Mouse (Mus musculus) embryonic stem cell, embryonic (primary cell): ENCODE results near the gene 4921507P07Rik.
"Not testable (repeated sequence)": the region's sequence is repeated elsewhere in the genome, so short reads cannot be mapped to it uniquely, and the experiment has no call there.

Experiments used
- CTCF ChIA-PET, 4 experiments: fragments of 300-600 bp in 2 of 4; fragments of 350-600 bp in 2 of 4; sonication (Branson Sonifier 250); formaldehyde crosslinking; loops; one replicate each; lab custom pipeline; 2022; ENCODE audit warnings: inconsistent platforms in 2 of 4; lab: Charles Lee
- POLR2A ChIA-PET, 4 experiments: fragments of 300-600 bp in 2 of 4; fragments of 350-600 bp in 2 of 4; sonication (Branson Sonifier 250); formaldehyde crosslinking; loops; one replicate each; lab custom pipeline; 2022; ENCODE audit warnings: antibody characterized with exemption in 4 of 4, inconsistent platforms in 1 of 4; lab: Charles Lee

4921507P07Rik gene

DNA sequence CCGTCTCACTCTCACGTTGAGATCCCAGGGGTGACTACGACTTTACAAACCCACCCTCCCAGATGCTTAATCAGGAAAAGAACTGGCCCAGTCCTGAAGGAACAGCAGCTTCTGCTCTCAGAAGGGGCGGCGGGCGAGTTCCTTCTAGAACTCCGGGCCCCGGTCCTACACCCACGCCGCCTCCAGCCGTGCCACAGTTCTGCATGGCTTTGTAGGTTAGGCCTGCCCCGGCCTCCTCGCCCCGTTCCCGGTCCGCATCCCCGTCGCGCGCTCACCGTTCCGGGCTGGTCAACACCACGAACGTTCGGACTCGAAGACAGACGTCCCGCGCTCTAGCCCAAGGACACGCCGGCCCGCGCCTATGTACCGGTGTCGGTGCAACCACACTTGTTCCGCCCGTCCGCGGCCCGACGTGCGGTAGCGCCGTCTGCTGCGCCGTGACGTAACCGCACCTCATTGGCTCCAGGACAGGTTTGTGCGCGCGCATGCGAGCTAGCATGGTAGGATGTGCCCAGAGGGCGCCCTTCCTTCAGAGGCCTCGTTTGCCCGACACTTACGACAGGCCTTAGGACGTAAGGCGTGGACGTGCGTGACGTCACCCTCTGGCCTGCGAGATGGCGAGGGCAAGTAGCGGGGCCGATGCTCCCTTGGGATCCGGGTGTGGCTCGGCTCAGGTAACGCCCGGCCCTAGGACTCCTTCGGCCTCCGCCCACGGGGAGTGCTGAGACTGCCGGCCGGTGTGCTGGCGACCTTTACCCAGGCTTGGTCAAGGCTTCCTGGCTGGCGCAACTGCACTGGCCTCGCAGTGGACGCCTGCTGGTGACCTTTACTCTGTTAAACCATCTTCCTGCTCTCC, 30.1 kb downstream of the 4921507P07Rik start, which contains the start of gene Cycs:
Gene Cycs (minus strand): TSS at position 398 of the 856 bp plus-strand sequence.
- ChIA-PET CTCF (interaction anchor here in 2 of 4 experiments (0.6 to 1.7 kb wide), 7 partner anchors 9 to 272 kb away, joined by 3 to 6 read pairs (median 3); no protein-coding TSS in a partner anchor), POLR2A (interaction anchor here in 3 of 4 experiments (0.5 to 1.8 kb wide), 24 partner anchors 8 to 1389 kb away, joined by 3 to 13 read pairs (median 3); no protein-coding TSS in a partner anchor)

DNA sequence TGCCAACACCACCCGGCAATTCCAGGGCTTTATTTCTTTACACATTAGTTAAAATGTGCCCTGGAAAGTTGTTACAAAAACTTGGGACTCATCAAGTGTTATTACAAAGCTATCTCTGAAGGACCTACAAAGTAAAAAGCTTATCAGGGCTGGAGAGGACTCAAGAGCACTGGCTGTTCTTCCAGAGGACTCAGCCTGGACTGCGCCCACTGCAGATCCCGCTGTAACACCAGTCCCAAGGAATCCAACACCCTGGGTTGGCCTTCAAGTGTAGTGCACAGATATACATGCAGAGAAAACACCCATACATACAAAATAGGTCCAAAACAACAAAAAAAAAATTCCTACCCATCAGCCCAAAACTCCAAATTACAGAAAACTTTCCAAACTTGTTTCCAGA, 32.8 kb downstream of the 4921507P07Rik start:
- ChIA-PET POLR2A (interaction anchor here in 1 of 4 experiments (0.6 kb wide), 1 partner anchor 98 kb away, joined by 3 read pairs; no protein-coding TSS in a partner anchor), CTCF (no interaction called here)

- CTCF ChIA-PET: interaction anchor here in 2 of 4 experiments (0.7 to 1.4 kb wide), 3 partner anchors 26 to 250 kb away, joined by 3 to 5 read pairs (median 3); no protein-coding TSS in a partner anchor
- POLR2A ChIA-PET: interaction anchor here in 1 of 4 experiments (1.4 kb wide), 1 partner anchor 64 kb away, joined by 3 read pairs; no protein-coding TSS in a partner anchor
Measured at GRCm38 (mm10) chr6:50562421-50562820, 34.0 kb downstream of the 4921507P07Rik start.

DNA sequence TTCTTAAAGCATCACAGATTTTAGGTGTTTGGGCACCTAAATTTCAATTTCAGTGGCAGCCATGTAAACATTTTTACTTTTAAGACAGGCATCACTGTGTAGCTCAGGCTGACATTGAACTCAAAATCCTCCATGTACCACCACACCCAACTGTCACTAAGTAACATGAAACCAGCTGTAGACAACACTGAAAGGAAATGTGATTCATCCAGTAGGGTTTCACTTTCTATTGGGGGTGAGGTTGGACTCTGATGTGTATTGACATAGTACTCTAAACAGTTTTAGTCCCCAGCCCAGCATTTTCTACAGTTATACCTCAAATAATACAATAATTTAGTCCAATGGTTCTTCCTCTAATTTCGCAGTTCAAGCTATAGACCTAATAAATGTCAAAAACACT, 35.7 kb downstream of the 4921507P07Rik start:
- POLR2A ChIA-PET: interaction anchor here in 2 of 4 experiments (0.9 to 1.4 kb wide), 2 partner anchors 62 to 248 kb away, joined by 3 read pairs; no protein-coding TSS in a partner anchor
- CTCF ChIA-PET: no interaction called here

- ChIA-PET POLR2A (no interaction called here), CTCF (no interaction called here)
Measured at GRCm38 (mm10) chr6:50558877-50559276, 37.6 kb downstream of the 4921507P07Rik start.

GRCm38 (mm10) chr6:50557566-50557965, 38.9 kb downstream of the 4921507P07Rik start:
- CTCF ChIA-PET: interaction anchor here in 1 of 4 experiments (0.7 kb wide), 1 partner anchor 21 kb away, joined by 7 read pairs; no protein-coding TSS in a partner anchor
- POLR2A ChIA-PET: interaction anchor here in 2 of 4 experiments (0.6 to 2.2 kb wide), 2 partner anchors 8 to 256 kb away, joined by 3 to 9 read pairs; partner anchors contain the start of gene Cycs (in 1 of the 2)

DNA sequence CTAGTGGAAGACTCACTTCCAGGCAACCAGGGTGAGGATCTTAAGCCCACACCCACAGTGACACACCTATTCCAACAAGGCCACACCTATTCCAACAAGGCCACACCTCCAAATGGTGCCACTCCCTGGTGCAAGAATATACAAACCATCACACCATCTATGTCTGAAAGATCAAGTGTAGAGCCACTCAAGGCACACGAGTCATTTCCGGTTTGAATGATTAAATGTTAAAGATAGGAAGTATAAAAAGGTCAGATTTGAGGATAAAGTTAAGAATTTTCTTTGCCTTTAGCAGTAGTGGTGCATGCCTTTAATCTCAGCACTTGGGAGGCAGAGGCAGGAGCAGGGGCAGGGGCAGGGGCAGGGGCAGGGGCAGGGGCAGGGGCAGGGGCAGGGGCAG, 42.2 kb downstream of the 4921507P07Rik start:
- CTCF ChIA-PET: interaction anchor here in 1 of 4 experiments (0.6 kb wide), 1 partner anchor 136 kb away, joined by 3 read pairs; no protein-coding TSS in a partner anchor
- POLR2A ChIA-PET: not testable (repeated sequence)

DNA sequence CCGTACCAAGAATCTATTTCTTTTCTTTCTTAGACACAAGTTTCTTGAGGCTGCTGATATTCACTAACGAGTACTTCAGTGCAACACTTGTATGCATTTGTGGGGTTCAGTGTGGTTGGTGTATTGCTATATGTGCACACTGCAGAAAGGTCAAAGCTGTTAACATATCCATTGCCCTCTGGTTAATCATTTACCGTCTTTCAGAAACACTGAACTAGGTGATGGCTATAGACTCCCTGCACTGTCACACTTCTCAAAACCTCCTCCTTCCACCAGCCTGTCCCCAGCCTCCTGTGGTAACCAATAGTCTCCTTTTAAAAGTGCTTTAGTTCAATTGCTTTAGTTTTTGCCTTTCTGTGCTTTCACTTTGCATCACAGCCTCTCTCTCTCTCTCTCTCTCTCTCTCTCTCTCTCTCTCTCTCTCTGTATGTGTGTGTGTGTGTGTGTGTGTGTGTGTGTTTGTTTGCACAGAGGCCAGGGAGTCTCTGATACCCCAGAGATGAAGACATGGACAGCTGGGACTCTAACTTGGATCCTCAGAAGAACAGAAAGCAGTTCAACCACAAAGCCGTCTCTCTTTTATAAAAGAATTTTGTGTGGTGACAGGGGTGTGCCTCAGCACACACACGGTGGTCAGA, 43.4 kb downstream of the 4921507P07Rik start:
- POLR2A ChIA-PET: no interaction called here
- CTCF ChIA-PET: no interaction called here

DNA sequence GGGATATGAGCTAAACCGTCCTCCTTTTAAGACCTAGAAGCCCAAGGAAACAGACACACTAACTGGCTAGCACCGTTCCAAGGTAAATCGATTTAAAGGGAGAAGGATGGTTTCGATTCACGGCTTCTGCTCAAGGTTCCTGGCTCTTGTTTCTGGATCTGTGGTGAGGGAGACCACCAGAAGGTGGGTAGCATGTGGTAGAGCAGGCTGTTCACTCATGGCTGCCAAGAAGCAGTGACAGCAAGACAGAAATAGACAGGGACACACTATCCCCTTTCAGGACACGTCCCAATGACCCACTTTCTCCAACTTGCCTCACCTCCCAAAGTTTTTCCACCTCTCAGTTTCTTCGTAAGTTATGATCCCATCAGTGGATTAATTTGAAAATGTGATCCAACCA, 46.6 kb downstream of the 4921507P07Rik start:
- ChIA-PET POLR2A (no interaction called here), CTCF (interaction anchor here in 1 of 4 experiments (1.1 kb wide), 1 partner anchor 13 kb away, joined by 3 read pairs; no protein-coding TSS in a partner anchor)

GRCm38 (mm10) chr6:50549051-50549450, 47.4 kb downstream of the 4921507P07Rik start:
- CTCF ChIA-PET: interaction anchor here in 2 of 4 experiments (0.6 to 0.8 kb wide), 2 partner anchors 12 to 48 kb away, joined by 4 to 8 read pairs; no protein-coding TSS in a partner anchor
- POLR2A ChIA-PET: interaction anchor here in 1 of 4 experiments (0.7 kb wide), 1 partner anchor 113 kb away, joined by 3 read pairs; no protein-coding TSS in a partner anchor

- CTCF ChIA-PET: interaction anchor here (0.6 to 1.8 kb wide), 16 partner anchors 9 to 648 kb away, joined by 3 to 10 read pairs (median 5); no protein-coding TSS in a partner anchor
Measured at GRCm38 (mm10) chr6:50545412-50546043, 50.9 kb downstream of the 4921507P07Rik start.

GRCm38 (mm10) chr6:50542535-50542934, 53.9 kb downstream of the 4921507P07Rik start:
- CTCF ChIA-PET: interaction anchor here in 1 of 4 experiments (1.0 kb wide), 1 partner anchor 234 kb away, joined by 3 read pairs; no protein-coding TSS in a partner anchor
- POLR2A ChIA-PET: no interaction called here

More at GRCm38 (mm10) chr6:50545412-50546043, 50.9 kb downstream of the 4921507P07Rik start:
- POLR2A ChIA-PET: interaction anchor here in 1 of 4 experiments (0.6 kb wide), 1 partner anchor 1354 kb away, joined by 6 read pairs; no protein-coding TSS in a partner anchor

GRCm38 (mm10) chr6:50539641-50540040, 56.8 kb downstream of the 4921507P07Rik start:
- POLR2A ChIA-PET: interaction anchor here in 1 of 4 experiments (0.6 kb wide), 1 partner anchor 106 kb away, joined by 3 read pairs; no protein-coding TSS in a partner anchor
- CTCF ChIA-PET: interaction anchor here in 2 of 4 experiments (0.8 to 1.4 kb wide), 3 partner anchors 227 to 245 kb away, joined by 3 to 4 read pairs (median 3); no protein-coding TSS in a partner anchor

DNA sequence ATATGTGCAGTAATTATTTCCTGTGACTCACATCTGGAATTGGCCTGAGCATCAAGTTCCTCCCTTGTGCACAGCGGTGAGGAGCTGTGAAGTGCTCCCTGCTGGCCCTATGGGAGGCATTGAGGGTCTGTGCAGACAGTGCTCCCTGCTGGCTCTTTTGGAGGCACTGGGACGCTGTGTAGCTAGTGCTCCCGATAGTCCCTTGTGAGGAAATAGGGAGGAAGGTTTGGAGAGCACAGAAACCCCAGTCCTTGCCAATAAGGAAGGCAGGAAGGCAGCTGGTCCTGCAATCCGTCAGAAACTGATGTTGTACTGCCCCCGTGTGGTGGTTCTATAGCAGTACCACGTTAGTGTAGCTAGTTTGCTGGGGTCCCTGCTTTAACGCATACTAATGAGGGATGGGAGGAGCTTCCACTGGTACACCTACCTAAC, 60.0 kb downstream of the 4921507P07Rik start:
- CTCF ChIA-PET: interaction anchor here (0.5 to 2.4 kb wide), 77 partner anchors 8 to 1153 kb away, joined by 3 to 67 read pairs (median 4); partner anchors contain the start of genes Cycs (in 2 of the 4) and Osbpl3 (in 2 of the 4)

GRCm38 (mm10) chr6:50535346-50535745, 61.1 kb downstream of the 4921507P07Rik start:
- POLR2A ChIA-PET: no interaction called here
- CTCF ChIA-PET: interaction anchor here in 2 of 4 experiments (1.2 to 1.3 kb wide), 2 partner anchors 223 to 231 kb away, joined by 3 read pairs; no protein-coding TSS in a partner anchor

More for the DNA sequence above, 60.0 kb downstream of the 4921507P07Rik start:
- POLR2A ChIA-PET: interaction anchor here in 3 of 4 experiments (0.6 to 1.5 kb wide), 12 partner anchors 29 to 851 kb away, joined by 3 to 6 read pairs (median 4); partner anchors contain the start of genes Cycs (in 1 of the 3) and Mpp6 (in 1 of the 3)

- POLR2A ChIA-PET: no interaction called here
- CTCF ChIA-PET: interaction anchor here in 2 of 4 experiments (0.6 to 1.3 kb wide), 2 partner anchors 219 to 978 kb away, joined by 3 to 4 read pairs; no protein-coding TSS in a partner anchor
Measured at GRCm38 (mm10) chr6:50531920-50532319, 64.5 kb downstream of the 4921507P07Rik start.

GRCm38 (mm10) chr6:50531003-50531402, 65.4 kb downstream of the 4921507P07Rik start:
- CTCF ChIA-PET: interaction anchor here in 2 of 4 experiments (0.6 to 1.3 kb wide), 3 partner anchors 218 to 979 kb away, joined by 3 to 4 read pairs (median 3); no protein-coding TSS in a partner anchor
- POLR2A ChIA-PET: no interaction called here
